Mouse (Mus musculus) cerebellum, adult 9-10 months (tissue): ENCODE data around the gene Krt26.

Source experiments
- DNase-seq: peaks from one replicate; pipeline ENCODE4 v3.0.0; 2022

Krt26 gene

GRCm38 (mm10) chr11:99283334-99283733 is 54.4 kb downstream of the Krt26 start:
- DNase-seq = no peak

DNA sequence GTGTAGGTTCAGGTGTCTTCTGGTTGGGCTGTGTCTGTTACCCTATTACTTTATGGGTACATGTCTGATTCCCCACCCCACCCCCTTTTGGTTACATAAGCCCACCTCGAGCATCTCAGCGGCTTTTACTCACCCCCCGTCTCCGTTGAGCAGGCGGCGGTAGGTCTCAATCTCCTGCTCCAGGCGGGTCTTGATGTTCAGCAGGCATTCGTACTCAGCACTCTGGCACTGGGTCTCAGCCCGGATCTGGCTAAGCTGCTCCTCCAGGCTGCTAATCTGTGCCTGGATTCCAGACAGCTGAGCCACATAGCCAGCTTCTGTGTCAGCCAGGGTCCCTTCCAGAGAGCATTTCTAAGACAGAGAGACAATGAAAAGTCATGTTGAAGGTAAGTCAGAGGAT is 56.6 kb downstream of the Krt26 start:
- peak; percentile 58 for DNase-seq

DNA sequence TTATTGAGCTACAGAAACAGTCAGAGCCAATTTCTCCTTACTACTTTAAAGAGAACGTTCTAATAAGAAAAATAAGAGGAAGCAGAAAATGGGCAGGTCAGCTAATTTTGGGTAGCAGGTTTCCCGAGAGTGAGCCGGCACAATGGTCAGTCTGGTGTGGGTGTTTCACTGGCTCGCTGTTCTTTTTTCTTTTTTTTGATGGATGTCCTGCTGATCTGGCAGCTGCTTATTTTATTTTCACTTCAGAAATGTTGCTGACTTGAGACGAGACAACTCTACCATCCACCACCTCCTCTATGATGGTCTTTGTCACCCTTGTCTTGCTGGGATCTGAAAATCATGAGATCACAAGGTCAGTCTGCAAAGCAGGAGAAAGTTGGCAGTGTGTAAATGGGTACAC is 57.8 kb downstream of the Krt26 start:
- DNase-seq = peak; percentile 72
